Mouse (Mus musculus): ENCODE results near the gene Cfap52. TPM values are rescaled to one million over a fixed set of nuclear protein-coding genes. Genes with fewer than 3 reads are reported as not detected.

Gene Cfap52
- total and polyA plus RNA-seq, 3 experiments = not detected

DNA sequence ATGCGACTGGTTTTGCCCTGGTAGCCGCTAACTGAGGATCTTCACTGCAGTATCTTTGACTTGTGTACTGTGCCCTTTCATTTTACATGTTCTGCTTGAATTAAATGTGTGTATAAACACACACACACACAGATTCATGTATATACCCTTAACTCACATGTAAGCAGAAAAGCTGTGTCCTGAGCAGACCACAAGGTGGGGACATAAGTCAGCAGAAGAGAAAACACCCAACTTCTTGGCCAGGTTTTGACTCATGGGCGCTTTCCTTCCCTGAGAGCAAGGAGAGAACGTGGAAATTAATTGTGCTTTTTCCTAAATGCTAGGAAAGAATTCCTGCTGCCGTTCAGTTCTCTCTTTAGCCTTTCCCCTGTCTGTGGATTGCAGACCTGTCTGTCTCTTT, 34.2 kb upstream of the Cfap52 start:
- Histone ChIP-seq H3K36me3 (replicated peaks) (peaks cover 55% of the 10 kb centered on the region), H3K27me3 (ENCODE audit: insufficient read depth, low read length) (no peaks in the 10 kb centered on the region)
- no peak for TF ChIP-seq TAL1 (conservative IDR thresholded peaks at IDR 0.05; ENCODE audit: low read depth, low read length)
- no peak for TF ChIP-seq GATA1 (IDR thresholded peaks at IDR 0.05; ENCODE audit: borderline replicate concordance, low read length)
- no peak for TF ChIP-seq CTCF (IDR thresholded peaks at IDR 0.05; ENCODE audit: low read depth, low read length)
- no peak for TF ChIP-seq GATA2 (IDR thresholded peaks at IDR 0.05; ENCODE audit: borderline replicate concordance, low read depth, low read length)
- TF ChIP-seq POLR2AphosphoS5 (IDR thresholded peaks at IDR 0.05; ENCODE audit: insufficient replicate concordance, low read depth, low read length) = no peak

DNA sequence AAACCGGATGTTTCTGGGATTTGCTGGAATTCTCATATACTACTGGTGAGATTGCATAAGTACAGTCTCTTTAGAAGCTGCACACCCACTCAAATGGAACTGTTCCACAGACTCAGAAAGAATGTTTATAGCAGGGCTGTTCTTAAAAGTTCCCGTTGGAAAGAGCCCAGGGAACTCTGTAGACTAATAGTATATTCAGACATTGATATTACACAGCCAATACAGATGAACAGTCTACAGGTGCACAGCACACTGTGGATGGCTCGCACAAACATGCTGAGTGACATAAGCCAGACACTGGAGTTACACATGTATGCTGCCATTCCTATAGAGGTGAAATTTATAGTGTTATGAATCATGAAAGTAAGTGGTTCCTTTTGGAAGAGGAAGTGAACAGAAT, 33.5 kb upstream of the Cfap52 start:
- H3K4me1 ChIP-seq (ENCODE audit: insufficient read depth, low read depth, low read length) = no peaks in the 10 kb centered on the region
- DNase-seq (ENCODE audit: low spot score) (no peak), ATAC-seq (ENCODE audit: extremely low read depth, insufficient number of reproducible peaks, low FRiP score, poor library complexity, severe bottlenecking) (no peak)
- H3K27me3 ChIP-seq (ENCODE audit: insufficient read depth, low read length) = no peaks in the 10 kb centered on the region
- TF ChIP-seq CTCF (IDR thresholded peaks at IDR 0.05; ENCODE audit: low read depth, low read length) (no peak), POLR2AphosphoS5 (IDR thresholded peaks at IDR 0.05; ENCODE audit: insufficient replicate concordance, low read depth, low read length) (no peak), TAL1 (conservative IDR thresholded peaks at IDR 0.05; ENCODE audit: low read depth, low read length) (no peak), GATA1 (IDR thresholded peaks at IDR 0.05; ENCODE audit: borderline replicate concordance, low read length) (no peak)
- H3K4me3 ChIP-seq (ENCODE audit: low read depth, low read length) = no peak overlapping the region
- no peaks in the 10 kb centered on the region for H3K9me3 ChIP-seq (replicated peaks)
- peaks cover 60% of the 10 kb centered on the region for H3K36me3 ChIP-seq (replicated peaks)

More for the DNA sequence above, 34.2 kb upstream of the Cfap52 start:
- Histone ChIP-seq H3K9me3 (replicated peaks) (no peaks in the 10 kb centered on the region), H3K4me1 (ENCODE audit: insufficient read depth, low read depth, low read length) (no peaks in the 10 kb centered on the region), H3K4me3 (ENCODE audit: low read depth, low read length) (no peak overlapping the region)
- ATAC-seq (ENCODE audit: extremely low read depth, insufficient number of reproducible peaks, low FRiP score, poor library complexity, severe bottlenecking) = no peak
- DNase-seq (ENCODE audit: low spot score) = no peak

DNA sequence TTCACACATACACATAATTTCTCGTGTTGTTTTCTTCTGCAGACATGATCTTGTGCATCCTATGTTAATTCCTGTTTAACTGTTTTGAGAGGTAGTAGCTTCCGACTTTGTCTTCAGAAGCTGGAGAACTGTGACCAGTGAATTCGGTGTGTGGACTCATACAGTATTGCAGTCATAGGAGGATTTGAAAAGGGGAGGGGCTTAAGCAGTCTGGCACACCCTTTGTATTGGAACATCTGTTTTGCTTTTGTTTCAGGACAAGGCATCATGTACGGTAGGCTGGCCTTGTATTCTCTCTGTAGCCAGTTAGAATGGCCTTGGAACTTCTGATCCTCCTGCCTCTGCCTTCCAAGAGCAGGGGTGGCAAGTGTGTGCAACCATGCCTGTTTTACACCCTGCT, 30.5 kb upstream of the Cfap52 start:
- no peak for TF ChIP-seq GATA1 (IDR thresholded peaks at IDR 0.05; ENCODE audit: borderline replicate concordance, low read length)
- no peak for TF ChIP-seq TAL1 (conservative IDR thresholded peaks at IDR 0.05; ENCODE audit: low read depth, low read length)
- TF ChIP-seq CTCF (IDR thresholded peaks at IDR 0.05; ENCODE audit: low read depth, low read length) = no peak
- no peak for TF ChIP-seq GATA2 (IDR thresholded peaks at IDR 0.05; ENCODE audit: borderline replicate concordance, low read depth, low read length)
- no peak for TF ChIP-seq POLR2AphosphoS5 (IDR thresholded peaks at IDR 0.05; ENCODE audit: insufficient replicate concordance, low read depth, low read length)
- no peak for DNase-seq (ENCODE audit: low spot score)
- Histone ChIP-seq H3K36me3 (replicated peaks) (peaks cover 68% of the 10 kb centered on the region), H3K4me1 (ENCODE audit: insufficient read depth, low read depth, low read length) (no peaks in the 10 kb centered on the region), H3K9me3 (replicated peaks) (no peaks in the 10 kb centered on the region), H3K27me3 (ENCODE audit: insufficient read depth, low read length) (no peaks in the 10 kb centered on the region), H3K4me3 (ENCODE audit: low read depth, low read length) (no peak overlapping the region)
- ATAC-seq (ENCODE audit: extremely low read depth, insufficient number of reproducible peaks, low FRiP score, poor library complexity, severe bottlenecking) = no peak

DNA sequence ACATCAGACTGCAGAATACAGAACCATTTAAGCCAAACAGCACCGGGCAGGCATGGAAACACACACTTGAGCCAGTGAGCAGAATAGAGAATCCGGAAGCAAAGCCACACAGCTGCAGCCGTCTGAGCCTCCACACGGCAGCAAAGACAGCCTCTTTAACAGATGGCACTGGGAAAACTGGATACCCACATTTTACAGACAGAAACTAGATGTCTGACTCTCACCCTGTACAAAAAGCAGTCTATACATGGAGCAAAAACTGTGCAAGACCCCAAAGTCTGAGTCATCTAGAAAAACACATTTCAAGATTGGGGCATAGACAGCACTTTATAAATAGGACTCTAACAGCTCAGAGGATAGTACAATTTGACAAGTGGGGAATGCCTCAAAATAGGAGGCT, 25.8 kb upstream of the Cfap52 start:
- H3K4me3 ChIP-seq (ENCODE audit: low read depth, low read length) = no peak overlapping the region
- ATAC-seq (ENCODE audit: extremely low read depth, insufficient number of reproducible peaks, low FRiP score, poor library complexity, severe bottlenecking) (no peak), DNase-seq (ENCODE audit: low spot score) (no peak)
- TF ChIP-seq CTCF (IDR thresholded peaks at IDR 0.05; ENCODE audit: low read depth, low read length) = no peak
- no peak for TF ChIP-seq TAL1 (conservative IDR thresholded peaks at IDR 0.05; ENCODE audit: low read depth, low read length)
- no peak for TF ChIP-seq GATA2 (IDR thresholded peaks at IDR 0.05; ENCODE audit: borderline replicate concordance, low read depth, low read length)
- no peak for TF ChIP-seq POLR2AphosphoS5 (IDR thresholded peaks at IDR 0.05; ENCODE audit: insufficient replicate concordance, low read depth, low read length)
- TF ChIP-seq GATA1 (IDR thresholded peaks at IDR 0.05; ENCODE audit: borderline replicate concordance, low read length) = no peak
- peaks cover 75% of the 10 kb centered on the region for H3K36me3 ChIP-seq (replicated peaks)
- no peaks in the 10 kb centered on the region for H3K9me3 ChIP-seq (replicated peaks)
- no peaks in the 10 kb centered on the region for H3K27me3 ChIP-seq (ENCODE audit: insufficient read depth, low read length)
- H3K4me1 ChIP-seq (ENCODE audit: insufficient read depth, low read depth, low read length) = no peaks in the 10 kb centered on the region

DNA sequence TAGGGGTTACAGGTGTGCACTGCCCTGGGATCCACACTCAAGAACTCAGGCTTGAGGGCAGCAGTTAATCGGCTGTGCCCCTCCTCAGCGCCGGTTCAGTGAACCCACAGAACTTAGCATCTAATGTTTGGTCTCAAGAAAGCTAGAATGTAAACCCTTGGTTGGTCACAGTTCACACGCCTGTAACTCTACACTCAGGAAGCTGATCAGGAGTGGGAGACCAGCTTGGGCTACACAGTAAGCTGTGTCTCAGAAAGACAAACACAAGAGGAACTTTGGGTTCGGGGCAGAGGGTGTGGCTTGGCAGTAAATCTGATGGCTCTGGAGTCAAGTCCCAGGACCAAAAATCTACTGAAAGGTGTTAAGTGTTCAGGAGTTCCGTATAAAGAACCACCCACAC, 18.1 kb upstream of the Cfap52 start:
- Histone ChIP-seq H3K4me3 (ENCODE audit: low read depth, low read length) (no peak overlapping the region), H3K4me1 (ENCODE audit: insufficient read depth, low read depth, low read length) (no peaks in the 10 kb centered on the region), H3K9me3 (replicated peaks) (no peaks in the 10 kb centered on the region), H3K36me3 (replicated peaks) (peaks cover 74% of the 10 kb centered on the region), H3K27me3 (ENCODE audit: insufficient read depth, low read length) (no peaks in the 10 kb centered on the region)
- ATAC-seq (ENCODE audit: extremely low read depth, insufficient number of reproducible peaks, low FRiP score, poor library complexity, severe bottlenecking) = no peak
- TF ChIP-seq GATA1 (IDR thresholded peaks at IDR 0.05; ENCODE audit: borderline replicate concordance, low read length) = no peak
- no peak for TF ChIP-seq TAL1 (conservative IDR thresholded peaks at IDR 0.05; ENCODE audit: low read depth, low read length)
- TF ChIP-seq GATA2 (IDR thresholded peaks at IDR 0.05; ENCODE audit: borderline replicate concordance, low read depth, low read length) = no peak
- TF ChIP-seq POLR2AphosphoS5 (IDR thresholded peaks at IDR 0.05; ENCODE audit: insufficient replicate concordance, low read depth, low read length) = no peak
- TF ChIP-seq CTCF (IDR thresholded peaks at IDR 0.05; ENCODE audit: low read depth, low read length) = no peak
- no peak for DNase-seq (ENCODE audit: low spot score)

DNA sequence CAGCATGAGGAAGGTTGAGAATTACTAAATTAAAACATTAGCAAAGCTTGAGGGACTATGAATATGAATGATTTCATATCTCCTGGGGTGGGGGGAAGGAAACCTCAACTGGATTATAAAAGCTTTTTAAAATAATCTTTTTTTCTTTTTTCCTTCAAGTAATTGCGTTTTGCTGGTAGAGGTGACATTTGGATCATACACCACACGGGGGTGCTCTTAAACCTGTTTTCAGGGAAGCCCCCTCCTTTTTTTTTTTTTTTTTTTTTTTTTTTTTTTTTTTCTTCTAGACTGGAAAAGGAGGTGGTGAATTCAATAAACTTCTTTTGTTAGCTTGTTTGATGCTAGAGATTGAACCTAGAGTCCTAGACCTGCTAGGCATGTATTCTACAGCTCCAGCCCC, 9.8 kb upstream of the Cfap52 start:
- ATAC-seq (ENCODE audit: extremely low read depth, insufficient number of reproducible peaks, low FRiP score, poor library complexity, severe bottlenecking) = no peak
- no peak for DNase-seq (ENCODE audit: low spot score)
- no peak for TF ChIP-seq CTCF (IDR thresholded peaks at IDR 0.05; ENCODE audit: low read depth, low read length)
- no peak for TF ChIP-seq GATA1 (IDR thresholded peaks at IDR 0.05; ENCODE audit: borderline replicate concordance, low read length)
- no peak for TF ChIP-seq TAL1 (conservative IDR thresholded peaks at IDR 0.05; ENCODE audit: low read depth, low read length)
- TF ChIP-seq GATA2 (IDR thresholded peaks at IDR 0.05; ENCODE audit: borderline replicate concordance, low read depth, low read length) = no peak
- TF ChIP-seq POLR2AphosphoS5 (IDR thresholded peaks at IDR 0.05; ENCODE audit: insufficient replicate concordance, low read depth, low read length) = no peak
- Histone ChIP-seq H3K27me3 (ENCODE audit: insufficient read depth, low read length) (no peaks in the 10 kb centered on the region), H3K36me3 (replicated peaks) (peaks cover 71% of the 10 kb centered on the region), H3K4me1 (ENCODE audit: insufficient read depth, low read depth, low read length) (no peaks in the 10 kb centered on the region), H3K4me3 (ENCODE audit: low read depth, low read length) (no peak overlapping the region), H3K9me3 (replicated peaks) (no peaks in the 10 kb centered on the region)
